Mouse (Mus musculus) testis, postnatal 14 days (tissue): ENCODE results near the gene Gramd1b.
A peak's percentile ranks its signal among the peaks of the same experiment; 100 is the strongest.

Experiments
- DNase-seq: peaks from one replicate; pipeline ENCODE4 v3.0.0; 2021; ENCODE audit warnings: low spot score

Gene Gramd1b

GRCm38 (mm10) chr9:40361970-40362369, 169.2 kb downstream of the Gramd1b start:
- DNase-seq = no peak

- no peak for DNase-seq
Measured at GRCm38 (mm10) chr9:40358408-40358896, 172.7 kb downstream of the Gramd1b start.

- no peak for DNase-seq
Measured at GRCm38 (mm10) chr9:40356768-40357446, 174.3 kb downstream of the Gramd1b start.

GRCm38 (mm10) chr9:40356368-40356767, 174.8 kb downstream of the Gramd1b start:
- no peak for DNase-seq

- DNase-seq = no peak
Measured at GRCm38 (mm10) chr9:40355406-40355805, 175.8 kb downstream of the Gramd1b start.

GRCm38 (mm10) chr9:40353596-40353995, 177.6 kb downstream of the Gramd1b start:
- no peak for DNase-seq

- no peak for DNase-seq
Measured at GRCm38 (mm10) chr9:40350640-40351039, 180.5 kb downstream of the Gramd1b start.

GRCm38 (mm10) chr9:40350052-40350451, 181.1 kb downstream of the Gramd1b start:
- DNase-seq = no peak

- DNase-seq = no peak
Measured at GRCm38 (mm10) chr9:40349554-40349953, 181.6 kb downstream of the Gramd1b start.

- no peak for DNase-seq
Measured at GRCm38 (mm10) chr9:40348714-40349233, 182.4 kb downstream of the Gramd1b start.

GRCm38 (mm10) chr9:40346232-40346984, 184.8 kb downstream of the Gramd1b start:
- no peak for DNase-seq

- no peak for DNase-seq
Measured at GRCm38 (mm10) chr9:40345493-40346231, 185.5 kb downstream of the Gramd1b start.

- DNase-seq = no peak
Measured at GRCm38 (mm10) chr9:40344801-40345492, 186.2 kb downstream of the Gramd1b start.

GRCm38 (mm10) chr9:40343828-40344227, 187.4 kb downstream of the Gramd1b start:
- DNase-seq = no peak

GRCm38 (mm10) chr9:40343053-40343652, 188.0 kb downstream of the Gramd1b start:
- DNase-seq = no peak

GRCm38 (mm10) chr9:40342101-40342500, 189.1 kb downstream of the Gramd1b start:
- no peak for DNase-seq

- peak; percentile 46 for DNase-seq
Measured at GRCm38 (mm10) chr9:40339578-40339977, 191.6 kb downstream of the Gramd1b start.

GRCm38 (mm10) chr9:40337131-40337820, 193.9 kb downstream of the Gramd1b start:
- no peak for DNase-seq

GRCm38 (mm10) chr9:40336701-40337100, 194.5 kb downstream of the Gramd1b start:
- peak; percentile 66 for DNase-seq

- no peak for DNase-seq
Measured at GRCm38 (mm10) chr9:40334617-40335016, 196.6 kb downstream of the Gramd1b start.
